Mouse (Mus musculus) thymus, adult 2 months (tissue): ENCODE results near the gene Scnn1a. TPM values are rescaled to one million over a fixed set of nuclear protein-coding genes. Genes with fewer than 3 reads are reported as not detected.
A peak's percentile ranks its signal among the peaks of the same experiment; 100 is the strongest.

Experiments
- DNase-seq: peaks from one replicate; pipeline ENCODE4 v3.0.0; 2021
- H3K27ac ChIP-seq: fragments of 200-500 bp; 2 replicates; pipeline ENCODE4 v1.5.1; 2012; ENCODE audit warnings: low read length, control low read depth; ENCODE audit not compliant: control insufficient read depth, insufficient read depth
- H3K27me3 ChIP-seq: fragments of 200-500 bp; 2 replicates; pipeline ENCODE4 v1.6.1; 2012; ENCODE audit warnings: mild to moderate bottlenecking, low read length, moderate library complexity, mixed read lengths; ENCODE audit not compliant: control insufficient read depth, insufficient read depth
- H3K36me3 ChIP-seq: fragments of 200-500 bp; 2 replicates; pipeline ENCODE4 v1.6.1; 2012; ENCODE audit warnings: mild to moderate bottlenecking, low read length, moderate library complexity; ENCODE audit not compliant: control insufficient read depth, insufficient read depth
- H3K4me1 ChIP-seq: fragments of 200-500 bp; replicated peaks from 2 replicates; pipeline ENCODE4 v1.6.1; 2012; ENCODE audit warnings: low read length; ENCODE audit not compliant: control insufficient read depth, insufficient read depth
- H3K4me3 ChIP-seq: fragments of 200-500 bp; 2 replicates; pipeline ENCODE4 v1.5.1; 2012; ENCODE audit warnings: mild to moderate bottlenecking, low read length, control low read depth, moderate library complexity; ENCODE audit not compliant: control insufficient read depth, insufficient read depth
- CTCF ChIP-seq: fragments of 200-500 bp; IDR thresholded peaks from 2 replicates; pipeline ENCODE4 v1.5.1; 2012; ENCODE audit warnings: mild to moderate bottlenecking, control low read depth, low read length, moderate library complexity, borderline replicate concordance; ENCODE audit not compliant: control insufficient read depth, poor library complexity, insufficient read depth; ENCODE audit errors: extremely low read depth
- POLR2A ChIP-seq: fragments of 200-500 bp; IDR thresholded peaks from 2 replicates; pipeline ENCODE4 v1.6.1; 2012; ENCODE audit warnings: mild to moderate bottlenecking, low read length, control low read depth, moderate library complexity; ENCODE audit not compliant: control insufficient read depth, poor library complexity, insufficient read depth; ENCODE audit errors: extremely low read depth
- WGBS: fragments of 180-500 bp; shearing (Covaris S2); methylation state at CpG from one replicate; pipeline ENCODE4 v1.1.7; 2018; 5-methylcytosine and 5-hydroxymethylcytosine counted together
- polyA plus RNA-seq: library from polyadenylated mRNA; depleted of rRNA; stranded (reverse); fragments of >200 nt; gene quantifications from 2 replicates; pipeline ENCODE4 v1.2.3, GENCODE M21; 2012; rRNA removed

The Scnn1a gene
- polyA plus RNA-seq, 1 experiment = 32.8 TPM

DNA sequence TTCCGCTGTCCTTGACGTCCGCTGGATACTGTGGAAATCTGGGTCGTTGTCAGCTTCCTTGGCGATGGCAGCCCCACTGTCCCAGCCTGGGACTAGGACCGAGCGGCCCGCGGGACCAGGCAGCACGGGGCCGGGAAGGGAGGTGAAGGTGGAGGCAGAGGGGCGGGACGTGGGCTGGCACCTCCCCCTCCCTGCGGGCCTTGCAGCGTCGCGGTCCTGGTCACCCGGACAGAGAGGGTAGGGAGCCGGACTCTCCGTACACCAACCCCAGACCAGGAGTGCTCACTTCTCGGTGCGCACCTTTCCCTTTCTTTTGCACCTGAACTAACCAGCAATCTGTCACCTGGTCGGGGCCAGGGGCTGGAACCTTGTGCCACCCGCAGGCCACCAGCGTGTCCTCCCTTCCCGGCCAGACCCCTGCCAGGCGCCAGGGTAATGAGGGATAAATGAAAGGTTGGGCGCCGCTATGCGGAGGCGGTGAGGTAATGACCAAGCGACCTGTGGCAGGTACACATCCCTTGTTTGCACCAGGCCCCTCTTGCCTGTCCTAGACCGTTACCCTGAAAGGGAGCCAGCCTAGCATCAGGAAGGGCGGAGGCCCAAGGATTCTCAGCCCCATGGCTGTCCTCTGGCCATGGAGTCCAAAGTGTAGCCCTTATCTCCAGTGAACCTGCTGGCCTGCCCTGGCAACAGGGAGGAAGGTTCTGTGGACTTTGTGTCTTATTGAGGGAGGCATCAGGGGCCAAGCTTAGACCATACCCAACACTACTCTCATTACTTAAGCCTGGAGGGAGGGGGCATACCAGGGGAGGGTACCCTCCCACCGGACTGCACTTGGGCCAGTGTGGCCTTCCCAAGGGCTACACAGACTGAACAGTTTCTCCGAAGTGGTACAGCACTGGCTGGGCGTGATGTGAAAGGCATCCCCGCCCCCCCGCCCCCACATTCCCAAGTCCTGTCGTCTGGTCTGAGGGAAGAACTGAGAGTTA is 60.2 kb downstream of the Scnn1a start, which contains the start of gene Plekhg6:
Gene Plekhg6, minus strand, starts transcription at position 422 of the 989 bp plus-strand sequence.
- 29% methylated on average over 40 of the region's 40 CpGs for WGBS
- H3K4me3 ChIP-seq = peak within 1 kb of the TSS; percentile 14; the same call in 1 of the 2 replicates
- H3K27me3 ChIP-seq = peaks cover 5% of the 10 kb centered on the region; the same call in 1 of the 2 replicates

DNA sequence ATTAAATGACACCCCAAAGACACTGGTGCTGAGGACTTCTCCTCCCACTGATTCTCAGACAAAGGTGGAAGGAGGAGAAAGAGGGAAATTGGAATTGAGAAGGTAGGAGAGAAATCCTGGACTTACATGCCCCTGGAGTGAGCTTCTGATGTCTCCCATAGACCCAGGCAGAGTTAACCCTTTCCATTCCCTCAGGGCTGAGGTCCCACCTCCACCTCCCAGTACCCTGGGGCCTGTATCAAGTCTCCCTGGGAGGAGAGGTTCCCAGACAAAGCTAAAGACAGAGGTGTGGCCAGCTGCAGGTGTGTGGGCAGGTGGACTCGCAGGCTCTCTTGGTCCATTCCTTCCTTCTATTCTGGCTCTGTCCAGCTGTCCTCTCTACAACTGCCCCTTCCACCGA is 61.6 kb downstream of the Scnn1a start:
- Histone ChIP-seq H3K36me3 (no peaks in the 10 kb centered on the region), H3K4me1 (peaks cover 25% of the 10 kb centered on the region), H3K27me3 (peaks cover 5% of the 10 kb centered on the region; the same call in 1 of the 2 replicates), H3K27ac (no peak overlapping the region), H3K4me3 (no peak overlapping the region)
- DNase-seq = no peak
- WGBS = 90% methylated on average over 2 of the region's 2 CpGs
- no peak for TF ChIP-seq POLR2A
- no peak for TF ChIP-seq CTCF

More for the DNA sequence above, 60.2 kb downstream of the Scnn1a start, which contains the start of gene Plekhg6:
- no peak for DNase-seq
- Histone ChIP-seq H3K36me3 (no peaks in the 10 kb centered on the region), H3K4me1 (peaks cover 25% of the 10 kb centered on the region), H3K27ac (no peak within 1 kb of the TSS)
- TF ChIP-seq CTCF (no peak), POLR2A (no peak)

DNA sequence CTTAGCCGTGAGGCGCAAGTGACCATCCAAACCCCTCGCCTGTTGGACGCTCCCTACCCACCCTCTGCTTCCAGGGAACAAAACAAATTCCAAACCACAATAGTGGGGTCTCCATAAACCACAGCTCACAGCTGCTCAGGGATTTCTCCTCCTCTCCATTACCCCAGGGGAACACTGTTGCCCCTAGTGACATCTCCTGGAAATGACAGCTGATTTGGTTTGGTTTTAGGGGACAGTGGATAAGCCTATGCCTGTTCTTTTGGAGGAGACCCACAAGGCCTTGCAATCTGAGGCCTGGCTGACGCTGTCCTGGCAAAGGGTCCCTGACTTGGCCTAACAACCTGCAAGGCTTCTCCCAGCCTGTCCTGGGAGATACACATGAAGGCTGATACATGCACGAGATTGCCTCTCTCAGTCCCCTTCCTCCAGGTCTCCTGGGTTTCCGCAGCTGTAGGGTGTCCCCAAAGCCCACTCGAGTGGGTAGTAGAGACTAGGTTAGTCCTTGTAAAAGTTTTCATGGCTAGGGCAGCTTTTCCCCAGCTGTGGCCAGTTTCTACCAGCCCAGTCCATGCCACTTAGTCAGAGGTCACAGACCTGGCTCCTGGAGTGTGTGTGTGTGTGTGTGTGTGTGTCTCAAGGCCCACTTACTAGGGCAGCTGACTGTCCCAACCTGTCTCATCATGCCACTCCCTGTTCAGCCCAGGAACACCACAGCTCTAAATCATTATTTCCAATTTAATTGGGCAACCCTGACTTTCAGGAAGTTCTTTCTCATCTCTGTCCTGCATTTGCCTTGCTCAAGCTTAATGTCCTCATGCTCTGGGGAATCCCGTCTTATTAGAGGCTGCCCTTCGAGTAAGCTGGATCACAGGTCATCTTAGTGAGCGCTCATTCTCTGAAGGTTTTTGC is 64.9 kb downstream of the Scnn1a start:
- 89% methylated on average over 11 of the region's 11 CpGs for WGBS
- peak; percentile 65 for DNase-seq
- Histone ChIP-seq H3K4me3 (no peak overlapping the region), H3K4me1 (peaks cover 11% of the 10 kb centered on the region), H3K27ac (no peak overlapping the region), H3K27me3 (peaks cover 3% of the 10 kb centered on the region; the same call in 1 of the 2 replicates), H3K36me3 (no peaks in the 10 kb centered on the region)
- TF ChIP-seq POLR2A (no peak), CTCF (no peak)

DNA sequence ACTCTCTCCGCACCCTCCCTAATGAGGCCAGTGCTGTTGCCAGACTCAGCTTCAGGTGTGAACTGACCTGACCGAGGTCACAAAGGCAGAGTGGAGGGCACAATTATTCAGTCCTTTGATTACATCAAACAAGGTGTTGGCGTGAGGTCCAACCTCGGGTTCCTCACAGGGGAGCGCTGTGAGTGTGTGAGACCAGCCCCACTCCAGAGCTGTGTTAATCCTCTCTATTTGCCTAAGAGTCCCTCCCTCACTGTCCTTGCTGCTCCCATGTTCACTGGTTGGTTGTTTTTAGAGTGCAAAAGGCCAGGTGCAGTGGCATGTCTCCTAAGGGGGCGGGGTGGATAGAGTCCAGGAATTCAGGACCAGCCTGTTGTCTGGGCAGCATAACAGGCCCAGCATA is 65.6 kb downstream of the Scnn1a start:
- no peak for DNase-seq
- H3K4me3 ChIP-seq = no peak overlapping the region
- H3K27ac ChIP-seq = no peak overlapping the region
- H3K4me1 ChIP-seq = peaks cover 11% of the 10 kb centered on the region
- no peaks in the 10 kb centered on the region for H3K27me3 ChIP-seq
- WGBS = 90% methylated on average over 6 of the region's 6 CpGs
- TF ChIP-seq CTCF (no peak), POLR2A (no peak)
- no peaks in the 10 kb centered on the region for H3K36me3 ChIP-seq

DNA sequence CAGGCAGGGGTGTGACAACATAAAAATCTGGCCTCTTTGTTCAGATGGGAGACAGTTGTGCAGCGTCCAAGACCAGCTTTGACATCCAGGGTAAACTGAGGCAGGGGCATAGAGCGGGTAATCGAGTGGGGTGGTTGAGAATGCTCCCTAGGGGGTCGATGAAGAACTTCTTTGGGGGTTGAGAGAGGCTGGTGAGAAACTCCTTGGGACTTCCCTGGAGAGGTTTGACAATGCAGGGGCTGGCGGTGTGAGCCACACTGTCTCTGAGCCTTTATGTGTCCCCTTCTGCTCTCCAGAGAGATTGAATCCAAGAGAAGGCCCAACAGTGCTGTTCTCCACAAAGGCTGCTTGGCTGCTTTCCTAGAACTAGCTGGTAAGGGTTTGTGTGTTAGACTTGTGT is 69.4 kb downstream of the Scnn1a start:
- H3K36me3 ChIP-seq = no peaks in the 10 kb centered on the region
- 84% methylated on average over 5 of the region's 5 CpGs for WGBS

More for the DNA sequence above, 69.4 kb downstream of the Scnn1a start:
- H3K4me1 ChIP-seq = peaks cover 2% of the 10 kb centered on the region
- TF ChIP-seq CTCF (no peak), POLR2A (no peak)
- no peak for DNase-seq
- H3K27me3 ChIP-seq = no peaks in the 10 kb centered on the region
- H3K27ac ChIP-seq = no peak overlapping the region
- H3K4me3 ChIP-seq = no peak overlapping the region

Other genes starting within 250 kb of the Scnn1a start
- 127 and 211 TPM in 2 replicates for gene Chd4, start 224.7 kb upstream of the Scnn1a start, polyA plus RNA-seq
- gene Nop2, start 188.8 kb upstream of the Scnn1a start, polyA plus RNA-seq = 26.4 and 28.6 TPM in 2 replicates
- 90.4 and 94.6 TPM in 2 replicates for gene Iffo1, start 175.4 kb upstream of the Scnn1a start, polyA plus RNA-seq
- 3,688 and 4,326 TPM in 2 replicates for gene Gapdh, start 154.2 kb upstream of the Scnn1a start, polyA plus RNA-seq
- gene Ncapd2, start 129.0 kb upstream of the Scnn1a start, polyA plus RNA-seq = 430 and 598 TPM in 2 replicates
- 68.1 and 70.7 TPM in 2 replicates for gene Mrpl51, start 128.9 kb upstream of the Scnn1a start, polyA plus RNA-seq
- gene Vamp1, start 105.1 kb upstream of the Scnn1a start, polyA plus RNA-seq = 372 and 423 TPM in 2 replicates
- 64.2 and 67.6 TPM in 2 replicates for gene Tapbpl, start 88.8 kb upstream of the Scnn1a start, polyA plus RNA-seq
- 1,056 and 1,075 TPM in 2 replicates for gene Cd27, start 83.6 kb upstream of the Scnn1a start, polyA plus RNA-seq
- gene Tuba3a, start 34.6 kb upstream of the Scnn1a start, polyA plus RNA-seq = 0.15 and 0.84 TPM in 2 replicates
- gene Ltbr, start 6.8 kb upstream of the Scnn1a start, polyA plus RNA-seq = 29.3 and 30.6 TPM in 2 replicates
- 140 and 149 TPM in 2 replicates for gene Tnfrsf1a, start 28.7 kb downstream of the Scnn1a start, polyA plus RNA-seq
- 2.4 and 2.5 TPM in 2 replicates for gene Plekhg6, start 60.1 kb downstream of the Scnn1a start, polyA plus RNA-seq
- gene Cd9, start 174.1 kb downstream of the Scnn1a start, polyA plus RNA-seq = 41.5 and 56.1 TPM in 2 replicates
- gene Vwf, start 226.1 kb downstream of the Scnn1a start, polyA plus RNA-seq = 19.5 and 32.3 TPM in 2 replicates